Mouse (Mus musculus) T-helper 1 cell (primary cell): ENCODE data around the gene Traf3ip2.

Source experiments
- in situ Hi-C: fragments of 300-600 bp; cut with MboI, MseI; formaldehyde crosslinking; loops from one replicate; pipeline ENCODE4 v1.15.1; 2025; ENCODE audit warnings: high pct_unique_total_duplicates

Gene Traf3ip2

DNA sequence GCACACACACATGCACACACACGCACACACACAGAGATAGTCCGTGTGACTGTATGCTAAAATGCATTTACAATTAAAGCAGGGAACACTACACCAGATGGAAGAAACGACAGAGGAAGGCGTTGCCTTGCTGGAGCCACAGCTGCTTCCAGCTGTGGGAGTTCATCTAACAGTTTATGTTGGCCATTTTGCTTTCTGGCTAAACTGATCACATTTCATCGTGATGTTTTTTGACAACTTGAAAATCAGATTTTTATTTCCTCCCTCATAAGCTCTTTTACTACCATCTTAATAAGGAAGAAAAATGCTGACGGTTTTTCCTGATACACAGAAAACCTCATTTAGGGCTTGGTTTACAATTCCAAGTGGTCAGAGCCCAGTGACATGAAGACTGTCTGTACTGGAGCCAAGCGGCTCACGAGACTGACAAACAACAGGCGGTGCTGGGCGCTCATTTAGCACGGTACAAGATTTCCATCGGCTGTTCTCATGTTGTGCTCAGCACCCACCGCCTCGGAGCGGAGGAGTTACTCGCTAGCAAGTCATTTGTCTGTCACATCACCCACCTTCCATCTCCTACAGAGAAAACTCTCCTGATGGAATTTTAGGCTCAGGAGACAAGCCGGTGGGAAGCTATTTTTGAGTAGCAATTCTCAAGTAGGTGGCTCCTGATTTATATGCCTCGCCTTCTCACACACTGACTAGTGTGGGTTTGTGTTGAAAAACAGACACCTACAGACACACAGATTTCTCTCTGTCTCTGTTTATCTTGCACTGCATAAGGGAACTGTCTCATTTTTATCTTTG, 17.2 kb downstream of the Traf3ip2 start:
- in situ Hi-C loops: no loop called here

DNA sequence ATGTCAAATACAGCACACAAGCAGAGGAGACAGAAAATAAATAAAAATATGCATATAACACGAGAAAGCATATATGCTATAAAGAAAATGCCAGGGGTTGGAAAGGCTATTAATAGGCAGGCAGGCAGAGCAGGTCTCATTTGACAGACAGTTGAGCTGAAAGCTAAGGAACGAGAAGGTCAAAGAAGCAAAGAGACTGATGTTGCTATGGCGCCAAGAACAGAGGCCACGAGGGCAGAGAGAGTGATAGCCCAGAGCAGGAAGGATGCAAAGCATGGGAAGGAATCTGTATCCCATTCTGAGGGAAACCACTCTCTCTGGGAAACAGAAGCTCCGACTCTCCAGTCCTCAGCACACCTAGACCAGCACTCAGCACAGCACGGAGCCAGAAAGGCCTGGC, 18.1 kb downstream of the Traf3ip2 start:
- in situ Hi-C loops: no loop called here

DNA sequence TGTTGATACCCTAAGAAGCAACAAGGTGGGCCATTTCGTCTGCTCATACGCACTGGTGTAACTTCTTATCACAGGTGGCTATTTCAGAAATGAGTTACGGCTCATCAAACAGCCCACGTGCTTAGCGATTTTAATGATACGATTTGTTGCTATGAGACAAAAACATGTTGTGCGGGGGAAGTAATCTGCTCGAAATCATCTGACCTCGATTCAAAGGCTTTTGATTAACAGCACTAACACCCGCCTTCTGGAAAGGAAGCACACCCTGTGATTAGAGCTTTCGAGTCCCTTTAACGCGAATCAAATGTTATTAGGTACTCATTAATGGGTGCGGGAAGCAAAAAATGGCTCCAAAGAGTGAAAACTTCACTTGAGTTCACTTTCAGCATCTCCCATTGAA, 18.9 kb downstream of the Traf3ip2 start:
- in situ Hi-C loops: no loop called here

DNA sequence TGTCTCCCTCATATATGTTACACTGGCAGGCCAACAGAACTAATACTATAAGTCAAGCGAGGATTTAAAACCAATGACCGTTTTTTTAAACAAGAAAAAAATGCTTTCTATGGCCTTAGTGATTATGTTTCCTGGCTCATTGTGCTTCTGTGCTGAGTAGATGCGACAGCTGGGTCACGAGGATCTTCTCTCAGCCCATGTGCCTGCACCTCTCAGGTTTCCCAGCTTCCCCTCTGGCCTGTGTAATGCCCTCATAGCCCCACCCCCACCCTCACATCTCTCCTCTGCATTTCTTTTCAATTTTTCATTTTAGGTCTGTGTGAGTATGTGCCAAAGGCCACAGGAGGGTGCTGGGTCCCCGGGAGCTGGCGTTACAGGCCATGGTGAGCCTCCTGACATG, 20.6 kb downstream of the Traf3ip2 start:
- in situ Hi-C loops: no loop called here

DNA sequence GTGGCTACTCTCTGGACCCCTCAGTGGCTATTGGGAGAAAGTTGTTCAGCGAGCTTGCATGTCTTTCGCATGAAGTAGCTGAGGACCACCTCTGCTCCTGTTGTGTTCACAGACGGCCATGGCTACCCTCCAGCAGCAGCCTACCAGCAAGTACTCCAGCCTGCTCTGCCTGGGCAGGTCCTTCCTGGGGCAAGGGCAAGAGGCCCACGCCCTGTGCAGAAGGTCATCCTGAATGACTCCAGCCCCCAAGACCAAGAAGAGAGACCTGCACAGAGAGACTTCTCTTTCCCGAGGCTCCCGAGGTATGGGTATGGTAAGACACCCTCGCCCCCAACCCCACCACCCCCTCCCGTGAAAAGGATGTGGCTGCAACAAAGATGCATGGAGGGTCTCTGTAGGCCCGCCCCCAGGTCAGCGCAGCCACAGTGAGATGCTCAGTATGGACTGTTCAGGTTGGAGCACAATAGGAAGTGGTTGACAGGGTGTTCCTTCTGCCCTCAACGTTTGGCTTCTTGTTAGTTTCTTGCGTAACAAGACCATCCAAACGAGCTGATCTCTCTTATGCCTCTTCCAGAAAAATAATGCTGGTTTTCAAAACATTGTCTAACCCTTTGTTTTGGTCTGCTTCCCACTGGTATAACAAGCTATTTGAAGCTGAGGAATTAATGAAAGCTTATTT, 21.8 kb downstream of the Traf3ip2 start:
- in situ Hi-C loops: no loop called here

DNA sequence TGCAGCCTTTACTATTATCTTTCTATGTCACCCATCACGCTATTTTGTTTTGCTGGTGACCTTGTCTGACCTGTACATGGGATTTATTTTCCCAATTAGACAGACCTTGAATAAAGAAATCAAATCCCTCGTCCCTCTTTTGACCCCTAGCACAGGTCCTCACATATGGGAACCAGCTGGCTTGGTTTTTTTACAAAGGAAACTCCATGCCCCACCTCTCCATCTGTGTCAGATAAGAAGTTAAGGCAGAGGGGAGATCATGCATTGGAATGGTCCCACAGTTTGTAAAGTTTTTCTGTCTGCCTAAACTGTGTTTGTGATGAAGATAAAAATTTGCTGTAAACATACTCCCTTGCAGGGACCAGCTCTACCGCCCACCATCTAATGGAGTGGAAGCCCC, 26.1 kb downstream of the Traf3ip2 start:
- in situ Hi-C loops: no loop called here

DNA sequence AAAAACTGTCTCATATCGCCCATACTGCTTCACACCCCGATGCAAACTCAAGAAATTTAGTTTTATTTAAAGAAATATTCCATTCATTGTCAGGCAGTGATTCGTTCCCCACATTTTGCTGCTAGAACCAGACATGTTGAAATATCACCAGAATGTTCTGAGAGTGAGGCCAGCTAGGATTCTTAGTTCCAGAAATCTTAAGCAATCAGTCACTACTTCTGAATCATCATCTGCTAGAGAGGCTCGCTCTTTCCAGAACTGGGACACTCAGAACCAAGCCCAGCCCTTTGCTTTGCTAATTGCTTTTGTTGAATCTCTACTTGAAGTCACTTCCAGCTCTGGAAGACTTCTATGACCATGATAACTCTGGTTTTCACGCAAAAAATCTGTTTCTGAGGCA, 27.0 kb downstream of the Traf3ip2 start:
- in situ Hi-C loops: loop anchor here (10.0 kb wide), 1 partner anchor 1245 kb away; the partner anchor contains the start of genes Cdc40 and Wasf1

DNA sequence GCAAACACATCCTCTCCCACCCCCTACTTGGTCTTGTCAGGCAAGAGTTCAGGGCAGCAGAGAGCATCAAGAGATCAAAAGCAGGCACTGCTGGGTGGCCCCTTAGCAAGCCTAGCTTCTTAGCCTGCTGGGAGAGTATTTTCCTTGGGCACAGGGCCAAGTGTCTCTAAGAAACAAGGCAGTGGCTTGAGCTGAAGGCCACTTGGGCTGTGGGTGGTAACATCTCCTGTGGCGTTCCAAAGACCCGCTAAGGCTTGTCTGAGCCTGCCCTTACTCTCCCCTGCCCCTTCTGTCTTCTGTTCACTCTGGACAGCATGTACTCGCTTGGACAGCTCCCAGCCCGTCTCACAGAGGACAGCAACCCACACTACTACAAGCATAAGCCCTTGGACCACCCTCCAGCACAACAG, 28.1 kb downstream of the Traf3ip2 start:
- in situ Hi-C loops: loop anchor here (10.0 kb wide), 1 partner anchor 1244 kb away; the partner anchor contains the start of genes Cdc40 and Wasf1

DNA sequence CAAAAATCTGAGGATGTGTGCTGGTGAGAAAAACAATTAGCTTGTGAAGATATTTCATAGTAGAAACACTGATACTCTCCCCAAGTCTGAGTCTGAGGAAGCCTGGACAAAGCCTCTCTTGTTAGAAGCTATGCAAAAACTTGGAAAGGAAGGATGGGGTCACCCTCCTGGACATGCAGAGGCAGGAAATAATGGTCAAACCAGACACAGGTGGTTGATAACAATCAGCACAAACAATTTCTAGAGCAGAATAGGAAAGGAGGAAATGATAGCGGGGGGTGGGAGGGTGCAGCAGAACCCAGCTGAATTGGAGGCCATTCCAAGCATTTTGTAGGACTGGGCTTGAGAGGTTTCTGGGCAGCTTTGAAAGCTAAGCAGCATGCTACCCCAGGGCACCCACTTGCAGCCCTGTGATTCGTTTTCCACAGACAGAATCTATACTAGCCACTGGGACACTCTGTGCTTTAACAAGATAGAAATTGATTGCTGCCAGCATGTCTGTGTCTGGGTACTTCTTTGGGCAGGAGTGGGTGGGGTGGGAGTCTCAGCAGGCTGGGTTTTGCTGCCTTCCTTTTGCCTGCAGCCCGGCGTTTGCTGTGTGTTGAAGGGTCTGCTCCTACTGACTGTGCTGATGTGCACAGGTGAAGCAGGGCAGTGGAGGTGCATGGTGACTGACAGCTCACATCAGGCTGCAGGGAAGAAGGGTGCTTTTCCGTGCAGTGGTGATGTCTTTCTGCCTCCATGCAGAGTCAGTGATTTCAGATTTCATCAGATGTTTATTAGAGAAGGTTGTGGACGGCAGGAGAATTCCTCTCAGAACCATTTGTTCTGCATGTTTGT, 33.3 kb downstream of the Traf3ip2 start:
- in situ Hi-C loops: loop anchor here (10.0 kb wide), 1 partner anchor 1239 kb away; the partner anchor contains the start of genes Cdc40 and Wasf1

DNA sequence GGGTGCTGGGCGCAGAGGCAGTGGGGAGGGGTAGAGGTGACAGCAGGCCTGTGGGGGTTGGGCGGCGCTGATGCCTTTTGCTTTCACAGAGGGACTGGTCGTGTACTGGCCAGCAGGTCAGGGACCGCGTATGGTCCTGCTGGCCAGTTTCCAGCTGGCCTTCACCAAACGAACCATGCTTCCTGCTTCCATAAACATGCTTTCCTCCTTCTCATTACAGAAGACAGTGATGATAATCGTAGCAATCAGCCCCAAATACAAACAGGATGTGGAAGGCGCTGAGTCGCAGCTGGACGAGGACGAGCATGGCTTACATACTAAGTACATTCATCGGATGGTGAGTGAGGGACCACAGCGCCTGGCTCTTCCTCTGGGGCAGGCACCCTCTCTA, 33.9 kb downstream of the Traf3ip2 start:
- in situ Hi-C loops: loop anchor here (10.0 kb wide), 1 partner anchor 1238 kb away; the partner anchor contains the start of genes Cdc40 and Wasf1

DNA sequence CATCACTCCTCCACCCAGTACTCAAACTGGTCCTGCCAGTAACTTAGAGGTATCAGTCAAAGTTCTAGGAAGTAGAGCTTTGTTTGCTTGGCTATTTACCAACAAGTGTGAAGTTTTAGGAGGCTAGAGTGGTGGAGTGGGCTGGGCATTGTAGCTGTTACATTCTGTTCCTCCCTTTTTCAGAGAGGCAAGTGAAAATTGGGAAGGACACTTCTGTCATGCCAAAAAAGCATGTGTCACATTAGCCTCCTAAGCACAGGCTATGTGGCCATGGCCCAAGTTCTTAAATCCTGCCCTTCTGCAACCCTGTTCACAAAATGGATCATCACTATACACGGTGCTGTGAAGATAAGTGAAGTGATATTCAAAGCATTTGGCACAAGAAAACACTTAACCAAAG, 34.4 kb downstream of the Traf3ip2 start:
- in situ Hi-C loops: loop anchor here (10.0 kb wide), 1 partner anchor 1238 kb away; the partner anchor contains the start of genes Cdc40 and Wasf1

DNA sequence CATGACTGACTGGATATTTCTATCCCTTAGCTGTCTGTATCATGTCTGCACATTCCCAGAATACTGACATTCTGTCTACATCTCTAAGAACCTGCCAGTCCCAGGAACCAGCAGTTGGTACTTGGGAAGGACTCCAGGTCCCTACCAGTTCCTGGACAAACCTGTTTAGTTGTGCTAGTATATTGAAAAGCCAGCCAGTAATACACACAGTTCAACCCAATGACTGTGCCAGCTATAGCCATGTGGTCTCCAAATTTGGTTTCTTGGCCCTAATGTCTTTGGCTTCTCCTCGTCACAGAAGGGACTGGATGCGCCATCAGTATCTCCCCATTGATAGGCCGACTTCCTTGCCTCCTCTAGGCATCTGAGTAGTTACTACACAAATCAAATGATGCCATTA, 35.5 kb downstream of the Traf3ip2 start:
- in situ Hi-C loops: loop anchor here (10.0 kb wide), 1 partner anchor 1237 kb away; the partner anchor contains the start of genes Cdc40 and Wasf1

DNA sequence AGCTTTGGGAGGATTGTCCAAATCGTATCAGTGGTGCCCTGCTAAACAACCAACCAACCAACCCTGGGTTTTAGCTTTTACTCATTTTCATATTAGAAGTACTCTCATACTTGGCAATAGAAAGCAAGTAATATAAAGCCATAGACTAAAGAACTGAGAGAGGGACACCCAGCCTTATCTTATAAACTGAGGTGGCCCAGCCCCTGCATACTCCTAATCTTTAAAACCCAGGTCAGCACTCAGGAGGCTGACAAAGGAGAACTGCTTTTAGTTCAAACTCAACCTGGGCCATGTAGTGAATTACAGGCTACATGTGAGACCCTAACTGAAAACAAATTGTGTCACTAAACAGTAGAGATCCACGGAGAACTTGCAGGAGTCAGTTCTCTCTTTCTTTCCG, 36.8 kb downstream of the Traf3ip2 start:
- in situ Hi-C loops: loop anchor here (10.0 kb wide), 1 partner anchor 1235 kb away; the partner anchor contains the start of genes Cdc40 and Wasf1

DNA sequence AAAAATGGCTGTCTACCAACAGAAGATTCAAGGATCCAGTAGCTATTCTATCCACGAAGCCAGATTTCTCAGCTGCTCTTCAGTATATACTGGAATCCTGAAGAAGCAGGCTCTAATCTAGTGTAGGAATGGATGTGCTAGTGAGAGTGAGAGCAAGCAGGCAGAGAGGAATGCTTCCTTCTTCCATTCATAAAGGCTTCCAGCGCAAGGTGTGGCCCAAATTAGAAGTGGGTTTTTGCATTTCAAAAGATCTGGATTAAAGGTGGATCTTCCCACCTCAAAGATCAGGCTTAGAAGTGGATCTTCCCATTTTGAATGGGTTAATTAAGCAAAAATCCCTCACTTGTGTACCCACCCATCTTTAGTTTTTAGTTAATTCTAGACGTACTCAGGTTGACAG, 37.6 kb downstream of the Traf3ip2 start:
- in situ Hi-C loops: no loop called here

DNA sequence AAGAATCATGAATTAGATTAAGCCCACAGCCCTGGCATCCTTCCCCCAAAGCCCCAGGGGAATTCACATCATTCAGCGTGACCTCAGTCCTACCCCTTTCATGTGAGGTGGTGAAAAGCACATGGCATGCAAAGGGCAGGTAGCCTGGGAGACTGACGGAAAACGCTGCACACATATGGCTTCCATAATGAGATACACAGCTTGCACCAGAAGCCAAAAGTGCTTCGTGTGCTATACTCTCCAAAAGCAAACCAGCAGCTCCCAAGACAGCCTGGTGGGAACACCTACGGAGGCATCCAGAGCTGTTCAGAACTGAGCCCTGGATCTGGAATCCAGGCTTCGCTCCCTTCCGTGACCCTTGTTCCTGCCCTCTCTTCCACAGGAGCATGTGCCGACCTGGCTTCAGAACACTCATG, 41.3 kb downstream of the Traf3ip2 start:
- in situ Hi-C loops: no loop called here

DNA sequence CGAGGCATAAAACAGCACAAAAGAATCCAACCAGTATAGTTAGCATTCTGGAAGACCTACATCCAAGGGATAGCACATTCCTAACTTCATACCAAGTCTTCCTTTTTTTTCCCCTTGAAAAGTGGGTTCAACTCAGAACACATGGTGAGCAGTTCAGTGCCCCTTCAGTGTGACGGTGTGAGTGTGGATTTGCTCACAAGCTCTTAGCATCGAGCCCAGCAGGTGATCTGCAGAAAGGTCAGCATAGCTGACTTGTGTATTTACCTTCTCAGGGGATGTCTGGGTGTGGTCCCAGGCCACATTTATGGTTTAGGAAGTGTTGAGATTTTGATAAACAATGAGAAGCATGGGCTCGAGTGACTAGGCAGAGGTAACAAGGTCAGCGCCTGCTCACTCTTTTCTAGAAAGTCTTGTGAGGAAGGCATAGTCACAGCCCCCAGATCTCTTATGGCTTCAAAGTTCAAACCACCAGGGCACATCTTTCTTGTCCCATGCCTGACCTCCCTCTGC, 46.2 kb downstream of the Traf3ip2 start:
- in situ Hi-C loops: no loop called here

DNA sequence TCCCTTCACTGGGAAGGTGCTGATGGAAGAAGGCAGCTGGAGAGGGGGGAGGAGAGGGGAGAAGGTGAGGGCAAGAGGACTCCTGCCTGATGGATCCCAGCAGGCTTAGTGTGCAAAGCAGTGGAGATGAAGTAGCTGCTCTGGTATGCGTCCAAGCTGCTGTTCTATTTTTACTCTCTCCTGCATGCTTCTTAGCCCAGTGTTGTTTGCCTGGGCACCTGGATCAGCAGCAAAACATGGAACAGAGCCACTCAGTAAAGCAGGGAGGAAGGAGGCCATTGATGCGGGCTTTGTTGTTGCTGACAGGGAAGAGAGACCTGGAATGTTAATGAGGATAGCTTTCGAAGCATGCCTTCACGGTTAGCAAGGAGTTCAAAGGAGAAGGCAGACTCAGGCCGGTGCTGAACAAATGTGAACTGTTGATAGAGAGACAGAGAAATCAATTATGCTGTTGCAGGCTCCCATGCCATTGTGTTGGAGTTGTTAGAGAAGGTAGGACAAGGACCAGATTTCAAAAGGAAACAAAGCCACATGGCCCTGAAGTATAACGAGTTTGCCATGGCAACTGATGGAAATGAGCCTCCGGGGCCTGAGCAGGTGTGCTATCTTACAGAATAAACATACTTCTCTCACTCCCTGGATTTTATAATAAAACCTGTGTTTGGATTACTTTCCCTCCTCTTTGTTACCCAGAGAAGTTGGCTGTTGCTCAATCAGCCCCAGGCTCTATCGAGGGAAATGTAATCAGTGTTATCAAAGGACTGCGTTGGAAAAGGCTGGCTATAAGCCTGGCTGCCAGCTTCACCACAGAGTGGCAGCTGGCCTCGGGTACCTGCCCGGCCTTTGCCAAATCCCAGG, 46.9 kb downstream of the Traf3ip2 start:
- in situ Hi-C loops: no loop called here

DNA sequence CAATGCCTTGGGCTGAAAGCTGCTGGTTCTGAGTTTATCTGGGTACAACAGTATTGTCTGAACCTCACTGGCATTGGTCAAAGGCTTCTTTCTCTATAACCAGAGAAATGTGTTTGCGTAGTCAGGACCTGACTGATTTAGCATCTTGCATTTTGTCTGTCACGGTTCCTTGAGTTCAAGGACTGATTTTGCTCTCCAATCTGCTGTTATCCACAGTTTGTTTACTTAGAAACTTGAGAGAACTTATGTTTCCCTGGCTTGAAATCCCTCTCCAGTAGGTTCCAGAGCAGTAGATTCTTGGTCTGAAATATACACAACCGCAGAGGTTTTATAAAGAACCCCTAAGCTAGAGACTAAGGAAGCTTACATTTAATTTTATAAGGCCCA, 47.5 kb downstream of the Traf3ip2 start:
- in situ Hi-C loops: no loop called here

DNA sequence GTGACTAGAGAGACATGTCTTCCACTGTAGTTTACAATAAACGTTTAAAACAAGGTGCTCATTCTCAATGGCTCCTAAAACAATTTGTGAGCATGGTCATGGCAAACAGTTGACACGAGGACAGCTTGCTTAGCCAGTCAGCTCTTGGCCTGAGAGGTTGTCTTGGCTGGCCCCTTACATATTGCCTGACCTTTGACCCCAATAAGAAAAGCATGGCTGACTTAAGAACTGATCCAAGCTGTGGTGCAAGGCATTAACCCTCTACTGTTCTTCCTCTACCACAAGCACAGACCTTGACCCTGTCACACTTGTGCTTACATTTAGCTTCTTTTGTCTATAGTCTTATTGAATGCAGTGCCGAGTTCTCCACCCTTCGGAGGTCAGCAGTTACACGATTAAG, 48.0 kb downstream of the Traf3ip2 start:
- in situ Hi-C loops: no loop called here

DNA sequence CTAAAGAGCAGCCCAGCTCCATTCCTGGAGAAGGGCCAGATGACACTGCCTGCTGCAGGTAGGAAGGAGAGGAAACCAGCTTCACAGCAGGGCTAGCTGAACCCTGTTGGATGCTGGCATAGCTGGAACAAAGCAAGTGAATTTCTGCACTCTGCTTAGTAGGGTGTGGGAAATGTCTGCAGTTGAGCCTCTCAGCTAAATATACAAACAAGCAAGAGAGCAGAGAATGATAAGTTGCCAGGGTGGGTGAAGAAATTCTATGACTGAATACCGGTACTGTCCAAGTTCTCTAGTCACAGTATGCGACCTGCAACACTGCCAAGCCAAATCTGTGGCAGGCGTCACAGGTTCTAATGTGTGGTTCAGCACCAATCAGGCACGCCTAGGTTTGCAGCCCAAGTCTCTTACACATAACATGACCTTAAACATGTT, 52.4 kb downstream of the Traf3ip2 start:
- in situ Hi-C loops: no loop called here
